Mouse (Mus musculus) intestine, embryonic 14.5 days (tissue): ENCODE measurements around the gene Scg2. TPM values are rescaled to one million over a fixed set of nuclear protein-coding genes. Genes with fewer than 3 reads are reported as not detected.

Source experiments
- polyA plus RNA-seq: library from polyadenylated mRNA; unstranded; fragments of >200 nt; fragmentation: Nextera tagmentation; extraction: Ambion mirVana; gene quantifications from 2 replicates; pipeline ENCODE4 v1.2.1, GENCODE M21; 2014

Scg2 gene
- polyA plus RNA-seq, 1 experiment from 2014 or later: 7.0 TPM

Other genes starting within 250 kb of the Scg2 start
- 0.40 and 0.64 TPM in 2 replicates for gene Ap1s3, start 231.9 kb upstream of the Scg2 start, polyA plus RNA-seq